Mouse (Mus musculus) kidney, embryonic 14.5 days (tissue): ENCODE measurements around the gene Ndufs7. TPM values are rescaled to one million over a fixed set of nuclear protein-coding genes. Genes with fewer than 3 reads are reported as not detected.
"Not testable (repeated sequence)": the region's sequence is repeated elsewhere in the genome, so short reads cannot be mapped to it uniquely, and the experiment has no call there.

Experiments used
- ATAC-seq: fragments of 200-750 bp; cut with Nextera tagmentation; 2 replicates; pipeline ENCODE4 v1.8.0; 2017; ENCODE audit warnings: moderate number of reproducible peaks, mild to moderate bottlenecking, moderate TSS enrichment, moderate library complexity; ENCODE audit not compliant: low FRiP score, low TSS enrichment
- H3K27ac ChIP-seq: fragments of 300-500 bp; sonication (generic); 2 replicates; pipeline ENCODE4 v1.5.1; 2014; ENCODE audit warnings: low read depth, mild to moderate bottlenecking, low read length, moderate library complexity, mixed read lengths
- H3K27me3 ChIP-seq: fragments of 300-500 bp; sonication (generic); 2 replicates; pipeline ENCODE4 v1.6.1; 2014; ENCODE audit warnings: mild to moderate bottlenecking, low read length; ENCODE audit not compliant: control insufficient read depth, insufficient read depth
- H3K36me3 ChIP-seq: fragments of 300-500 bp; sonication (generic); 2 replicates; pipeline ENCODE4 v1.6.1; 2014; ENCODE audit warnings: low read length, mixed read lengths; ENCODE audit not compliant: control insufficient read depth, insufficient read depth
- H3K4me1 ChIP-seq: fragments of 300-500 bp; sonication (generic); 2 replicates; pipeline ENCODE4 v1.6.1; 2014; ENCODE audit warnings: low read length, mixed read lengths; ENCODE audit not compliant: control insufficient read depth, insufficient read depth
- H3K4me2 ChIP-seq: fragments of 300-500 bp; sonication (generic); replicated peaks from 2 replicates; pipeline ENCODE4 v1.6.1; 2014; ENCODE audit warnings: low read depth, mild to moderate bottlenecking, low read length
- H3K4me3 ChIP-seq: fragments of 300-500 bp; sonication (generic); 2 replicates; pipeline ENCODE4 v1.5.1; 2014; ENCODE audit warnings: mild to moderate bottlenecking, low read length
- H3K9ac ChIP-seq: fragments of 300-500 bp; sonication (generic); 2 replicates; pipeline ENCODE4 v1.6.1; 2014; ENCODE audit warnings: low read depth, mild to moderate bottlenecking, low read length, moderate library complexity
- H3K9me3 ChIP-seq: fragments of 300-500 bp; sonication (generic); 2 replicates; pipeline ENCODE4 v1.6.1; 2016; ENCODE audit warnings: low read length; ENCODE audit not compliant: control insufficient read depth
- WGBS: fragments of 180-500 bp; shearing (Covaris S2); extraction: QIAGEN DNeasy Blood & Tissue Kit; methylation state at CpG from one replicate; pipeline ENCODE4 v1.1.7; 2014; 5-methylcytosine and 5-hydroxymethylcytosine counted together
- polyA plus RNA-seq: library from polyadenylated mRNA; unstranded; fragments of >200 nt; fragmentation: Nextera tagmentation; extraction: Ambion mirVana; gene quantifications from 2 replicates; pipeline ENCODE4 v1.2.1, GENCODE M21; 2014

The Ndufs7 gene
- polyA plus RNA-seq: 382 and 390 TPM in 2 replicates

GRCm38 (mm10) chr10:80248971-80249640 is at the start of gene Ndufs7:
Gene Ndufs7, plus strand, starts transcription at chr10:80249121.
- H3K36me3 ChIP-seq: peaks cover 17% of the 10 kb centered on the region
- H3K27me3 ChIP-seq: no peaks in the 10 kb centered on the region
- under 1% methylated on average over 53 of the region's 53 CpGs for WGBS
- H3K9me3 ChIP-seq: no peaks in the 10 kb centered on the region
- peak within 1 kb of the TSS; percentile 67 for H3K9ac ChIP-seq
- H3K27ac ChIP-seq: peak within 1 kb of the TSS; percentile 69
- peak within 1 kb of the TSS; percentile 77 for H3K4me2 ChIP-seq
- H3K4me3 ChIP-seq: peak within 1 kb of the TSS; percentile 60
- ATAC-seq: peak; percentile 90
- peaks cover 10% of the 10 kb centered on the region; the same call in 1 of the 2 replicates for H3K4me1 ChIP-seq

GRCm38 (mm10) chr10:80199440-80200008 is 49.4 kb upstream of the Ndufs7 start:
- Histone ChIP-seq H3K4me2 (no peak overlapping the region), H3K9me3 (no peaks in the 10 kb centered on the region), H3K27ac (no peak overlapping the region), H3K9ac (no peak overlapping the region), H3K4me1 (peaks cover 8% of the 10 kb centered on the region; the same call in 1 of the 2 replicates), H3K4me3 (no peak overlapping the region), H3K36me3 (no peaks in the 10 kb centered on the region), H3K27me3 (no peaks in the 10 kb centered on the region)
- WGBS: 45% methylated on average over 3 of the region's 3 CpGs
- ATAC-seq: peak; percentile 84

DNA sequence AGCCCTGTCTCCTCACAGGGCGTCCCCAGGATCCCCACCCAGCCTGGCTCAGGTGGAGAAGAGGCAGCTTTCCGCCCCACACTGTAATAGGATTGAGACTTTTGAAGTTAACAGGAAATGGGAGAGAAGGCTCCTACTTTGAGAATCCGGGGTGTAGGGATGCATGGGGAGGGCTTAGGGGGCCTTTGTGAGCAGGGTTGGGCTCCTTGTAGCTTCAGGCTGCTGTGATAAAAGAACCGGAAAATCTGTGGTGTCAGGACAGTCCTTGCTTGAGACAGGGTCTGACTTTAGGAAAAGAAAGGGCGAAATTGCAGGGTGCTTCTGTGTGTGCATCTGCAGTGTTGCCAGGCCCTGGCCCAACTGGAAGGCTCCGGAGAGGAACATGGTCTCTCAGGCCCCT is 48.4 kb upstream of the Ndufs7 start:
- no peaks in the 10 kb centered on the region for H3K36me3 ChIP-seq
- H3K4me3 ChIP-seq: no peak overlapping the region
- no peak for ATAC-seq
- no peak overlapping the region for H3K9ac ChIP-seq
- peaks cover 8% of the 10 kb centered on the region; the same call in 1 of the 2 replicates for H3K4me1 ChIP-seq
- H3K9me3 ChIP-seq: no peaks in the 10 kb centered on the region
- no peak overlapping the region for H3K4me2 ChIP-seq
- no peaks in the 10 kb centered on the region for H3K27me3 ChIP-seq
- H3K27ac ChIP-seq: no peak overlapping the region
- WGBS: 84% methylated on average over 6 of the region's 6 CpGs

- Histone ChIP-seq H3K27ac (no peak overlapping the region), H3K9ac (0 out of 2 replicates have a peak overlapping the region, but pooled peaks have one; percentile 7), H3K4me2 (no peak overlapping the region), H3K36me3 (no peaks in the 10 kb centered on the region), H3K4me1 (0 out of 2 replicates have a peak, but pooled peaks cover 3% of the 10 kb centered on the region), H3K4me3 (no peak overlapping the region), H3K27me3 (no peaks in the 10 kb centered on the region), H3K9me3 (no peaks in the 10 kb centered on the region)
- no peak for ATAC-seq
- 37% methylated on average over 7 of the region's 7 CpGs for WGBS
Observed at GRCm38 (mm10) chr10:80204055-80204454, 44.9 kb upstream of the Ndufs7 start.

DNA sequence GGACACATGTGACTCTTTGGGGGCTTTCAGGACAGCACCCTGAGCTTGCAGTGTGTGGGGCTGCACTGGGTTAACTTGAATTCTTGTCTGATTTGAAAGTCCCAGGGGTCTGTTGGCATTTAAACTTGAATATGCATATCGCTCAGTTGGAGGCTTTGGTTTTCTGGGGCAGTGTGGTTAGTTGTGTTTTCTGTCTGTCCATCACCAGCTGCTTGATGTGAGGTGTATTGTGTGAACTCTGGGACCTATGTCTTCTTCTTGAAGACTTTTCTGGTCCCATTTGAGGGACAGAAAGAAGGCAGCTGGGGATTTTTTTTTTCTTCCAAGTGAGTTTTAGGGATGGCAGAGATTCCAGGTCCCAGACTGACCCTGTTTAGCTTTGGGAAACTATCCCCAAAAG is 41.7 kb upstream of the Ndufs7 start:
- H3K36me3 ChIP-seq: no peaks in the 10 kb centered on the region
- H3K27me3 ChIP-seq: no peaks in the 10 kb centered on the region
- 0 out of 2 replicates have a peak, but pooled peaks cover 6% of the 10 kb centered on the region for H3K4me1 ChIP-seq
- H3K4me3 ChIP-seq: no peak overlapping the region
- H3K9ac ChIP-seq: no peak overlapping the region
- ATAC-seq: no peak
- no peak overlapping the region for H3K27ac ChIP-seq
- no peak overlapping the region for H3K4me2 ChIP-seq
- H3K9me3 ChIP-seq: no peaks in the 10 kb centered on the region
- WGBS: 62% methylated on average over 1 of the region's 1 CpGs

DNA sequence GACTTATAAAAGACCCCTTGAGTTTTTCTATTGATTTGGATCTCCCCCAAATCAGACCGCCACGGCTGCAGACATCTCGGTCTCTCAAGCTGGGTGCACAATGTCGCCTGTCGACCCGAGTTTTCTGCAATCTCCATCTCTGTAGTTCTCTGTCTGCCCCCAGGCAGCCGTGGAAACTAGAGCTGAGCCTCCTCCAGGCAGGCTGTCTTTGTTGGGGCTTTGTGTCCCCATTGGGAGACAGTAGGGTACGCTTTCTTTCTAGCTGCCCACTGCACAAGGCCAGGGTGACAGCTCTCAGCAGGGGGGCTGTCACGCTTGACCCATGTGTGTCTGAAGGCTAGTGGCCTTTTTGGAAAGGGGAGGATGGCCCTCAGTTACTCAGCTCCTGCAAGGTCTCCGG is 41.2 kb upstream of the Ndufs7 start:
- H3K9ac ChIP-seq: no peak overlapping the region
- no peak overlapping the region for H3K4me3 ChIP-seq
- 67% methylated on average over 10 of the region's 10 CpGs for whole genome bisulfite sequencing
- 0 out of 2 replicates have a peak, but pooled peaks cover 6% of the 10 kb centered on the region for H3K4me1 ChIP-seq
- no peak for ATAC-seq
- no peaks in the 10 kb centered on the region for H3K27me3 ChIP-seq
- no peaks in the 10 kb centered on the region for H3K36me3 ChIP-seq
- no peak overlapping the region for H3K4me2 ChIP-seq
- H3K27ac ChIP-seq: no peak overlapping the region
- no peaks in the 10 kb centered on the region for H3K9me3 ChIP-seq

- no peak for ATAC-seq
- Histone ChIP-seq H3K27me3 (no peaks in the 10 kb centered on the region), H3K36me3 (no peaks in the 10 kb centered on the region), H3K4me2 (no peak overlapping the region), H3K27ac (no peak overlapping the region), H3K9me3 (no peaks in the 10 kb centered on the region), H3K9ac (no peak overlapping the region), H3K4me3 (no peak overlapping the region), H3K4me1 (0 out of 2 replicates have a peak, but pooled peaks cover 6% of the 10 kb centered on the region)
- 79% methylated on average over 4 of the region's 4 CpGs for WGBS
Observed at GRCm38 (mm10) chr10:80208248-80208647, 40.7 kb upstream of the Ndufs7 start.

DNA sequence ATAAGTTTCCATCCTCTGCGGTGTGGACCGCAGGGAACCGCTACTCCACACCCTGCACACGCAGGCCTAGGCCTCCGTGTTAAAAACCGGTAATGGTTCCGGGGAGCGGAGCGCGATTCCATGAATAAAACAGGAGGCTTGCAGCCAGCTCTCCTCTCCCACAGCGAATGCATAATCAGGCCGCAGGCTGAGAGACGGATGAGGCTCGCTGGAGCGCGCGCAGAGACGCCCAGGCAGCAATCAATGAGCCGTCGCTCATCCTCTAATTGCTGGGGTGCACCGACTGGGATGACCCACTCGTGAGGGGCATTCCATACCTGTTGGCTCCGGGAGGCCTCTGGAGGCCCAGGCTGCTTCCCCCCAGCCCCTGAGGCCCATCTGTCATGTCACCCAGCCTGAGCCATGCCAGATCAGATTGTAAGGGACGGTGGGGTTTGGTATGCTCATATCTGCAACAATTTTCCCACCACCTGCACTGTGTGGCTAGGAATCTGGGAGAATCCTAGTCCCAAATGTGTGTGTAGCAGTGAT is 40.0 kb upstream of the Ndufs7 start:
- Histone ChIP-seq H3K4me3 (no peak overlapping the region), H3K36me3 (no peaks in the 10 kb centered on the region), H3K27ac (no peak overlapping the region), H3K27me3 (no peaks in the 10 kb centered on the region), H3K4me1 (0 out of 2 replicates have a peak, but pooled peaks cover 6% of the 10 kb centered on the region), H3K4me2 (peak overlapping the region; percentile 8; the same call in 1 of the 2 replicates), H3K9ac (no peak overlapping the region), H3K9me3 (no peaks in the 10 kb centered on the region)
- ATAC-seq: no peak
- WGBS: 10% methylated on average over 24 of the region's 24 CpGs

DNA sequence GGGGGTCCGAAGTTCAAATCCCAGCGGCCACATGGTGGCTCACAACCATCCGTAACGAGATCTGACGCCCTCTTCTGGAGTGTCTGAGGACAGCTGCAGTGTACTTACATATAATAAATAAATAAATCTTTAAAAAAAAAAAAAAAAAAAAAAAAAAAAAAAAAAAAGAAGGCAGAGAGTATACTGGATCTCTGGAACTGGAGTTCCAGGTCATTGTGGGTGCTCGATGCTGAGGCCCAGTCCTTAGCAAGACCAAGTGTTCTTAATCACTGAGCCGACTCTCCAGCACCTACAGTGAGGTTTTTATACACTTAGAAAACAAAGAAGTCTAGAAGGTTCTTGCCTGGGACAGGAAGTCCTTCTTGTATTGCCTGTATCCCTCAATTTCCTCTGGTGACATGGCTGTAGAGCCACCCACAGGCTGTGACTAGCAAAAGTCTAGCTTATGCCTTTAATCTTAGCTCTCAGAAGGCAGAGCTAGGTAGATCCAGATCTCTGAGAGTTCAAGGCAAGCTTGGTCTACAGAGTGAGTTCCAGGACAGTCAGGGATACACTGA is 37.3 kb upstream of the Ndufs7 start:
- H3K27ac ChIP-seq, H3K9me3 ChIP-seq, H3K27me3 ChIP-seq, H3K9ac ChIP-seq, H3K4me3 ChIP-seq, H3K4me2 ChIP-seq, H3K36me3 ChIP-seq, H3K4me1 ChIP-seq, ATAC-seq: not testable (repeated sequence)
- 76% methylated on average over 7 of the region's 7 CpGs for WGBS
